Mouse (Mus musculus) heart, embryonic 15.5 days (tissue): Measurements from ENCODE around the gene Egln3. TPM values are rescaled to one million over a fixed set of nuclear protein-coding genes. Genes with fewer than 3 reads are reported as not detected.
A peak's percentile ranks its signal among the peaks of the same experiment; 100 is the strongest.

Experiments
- ATAC-seq: fragments of 200-750 bp; cut with Nextera tagmentation; replicated peaks from 2 replicates; pipeline ENCODE4 v1.8.0; 2017; ENCODE audit warnings: low read depth, moderate TSS enrichment; ENCODE audit not compliant: insufficient number of reproducible peaks, insufficient read depth, low FRiP score
- H3K27ac ChIP-seq: fragments of 300-500 bp; sonication (generic); 2 replicates; pipeline ENCODE4 v1.5.1; 2015; ENCODE audit warnings: mild to moderate bottlenecking, inconsistent platforms
- H3K27me3 ChIP-seq: fragments of 300-500 bp; sonication (generic); 2 replicates; pipeline ENCODE4 v1.6.1; 2015; ENCODE audit warnings: inconsistent platforms
- H3K36me3 ChIP-seq: fragments of 300-500 bp; sonication (generic); 2 replicates; pipeline ENCODE4 v1.6.1; 2015; ENCODE audit warnings: mild to moderate bottlenecking, inconsistent platforms
- H3K4me1 ChIP-seq: fragments of 300-500 bp; sonication (generic); replicated peaks from 2 replicates; pipeline ENCODE4 v1.6.1; 2015; ENCODE audit warnings: inconsistent platforms
- H3K4me2 ChIP-seq: fragments of 300-500 bp; sonication (generic); 2 replicates; pipeline ENCODE4 v1.6.1; 2015; ENCODE audit warnings: inconsistent platforms, mild to moderate bottlenecking, moderate library complexity
- H3K4me3 ChIP-seq: fragments of 300-500 bp; sonication (generic); 2 replicates; pipeline ENCODE4 v1.5.1; 2015; ENCODE audit warnings: mild to moderate bottlenecking, inconsistent platforms
- H3K9ac ChIP-seq: fragments of 300-500 bp; sonication (generic); 2 replicates; pipeline ENCODE4 v1.6.1; 2015; ENCODE audit warnings: mild to moderate bottlenecking, inconsistent platforms
- H3K9me3 ChIP-seq: fragments of 300-500 bp; sonication (generic); replicated peaks from 2 replicates; pipeline ENCODE4 v1.6.1; 2016; ENCODE audit warnings: inconsistent platforms
- WGBS: fragments of 180-500 bp; shearing (Covaris S2); methylation state at CpG from one replicate; pipeline ENCODE4 v1.1.7; 2015; ENCODE audit warnings: mixed read lengths; 5-methylcytosine and 5-hydroxymethylcytosine counted together
- polyA plus RNA-seq: library from polyadenylated mRNA; unstranded; fragments of >200 nt; fragmentation: Nextera tagmentation; extraction: Ambion mirVana; gene quantifications from 2 replicates; pipeline ENCODE4 v1.2.1, GENCODE M21; 2015

Gene Egln3
- polyA plus RNA-seq, 1 experiment from 2014 or later = 22.5 TPM

DNA sequence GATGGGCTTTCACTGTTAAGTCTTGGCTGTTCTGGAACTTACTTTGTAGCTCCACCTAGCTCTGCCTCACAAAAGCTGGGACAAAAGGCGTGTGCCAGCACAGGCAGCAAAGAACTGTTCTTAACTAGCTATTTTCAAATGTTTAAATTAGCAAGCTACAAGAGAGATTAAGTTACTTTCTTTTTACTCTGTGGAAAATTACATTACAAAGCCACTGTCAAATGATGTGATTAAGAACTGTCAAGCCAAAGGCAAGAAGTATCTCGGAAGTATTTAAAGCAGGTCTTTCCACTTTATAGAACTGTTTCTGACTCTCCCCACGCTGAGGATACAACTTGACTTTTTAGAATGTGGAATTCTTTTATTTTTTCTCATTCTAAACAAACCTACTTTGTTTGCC, 21.4 kb upstream of the Egln3 start:
- no peaks in the 10 kb centered on the region for H3K27me3 ChIP-seq
- no peaks in the 10 kb centered on the region for H3K36me3 ChIP-seq
- H3K27ac ChIP-seq = no peak overlapping the region
- 63% methylated on average over 3 of the region's 3 CpGs for WGBS
- H3K9me3 ChIP-seq = no peaks in the 10 kb centered on the region
- no peak for ATAC-seq
- no peak overlapping the region for H3K9ac ChIP-seq
- H3K4me3 ChIP-seq = no peak overlapping the region
- H3K4me1 ChIP-seq = no peaks in the 10 kb centered on the region
- H3K4me2 ChIP-seq = no peak overlapping the region

DNA sequence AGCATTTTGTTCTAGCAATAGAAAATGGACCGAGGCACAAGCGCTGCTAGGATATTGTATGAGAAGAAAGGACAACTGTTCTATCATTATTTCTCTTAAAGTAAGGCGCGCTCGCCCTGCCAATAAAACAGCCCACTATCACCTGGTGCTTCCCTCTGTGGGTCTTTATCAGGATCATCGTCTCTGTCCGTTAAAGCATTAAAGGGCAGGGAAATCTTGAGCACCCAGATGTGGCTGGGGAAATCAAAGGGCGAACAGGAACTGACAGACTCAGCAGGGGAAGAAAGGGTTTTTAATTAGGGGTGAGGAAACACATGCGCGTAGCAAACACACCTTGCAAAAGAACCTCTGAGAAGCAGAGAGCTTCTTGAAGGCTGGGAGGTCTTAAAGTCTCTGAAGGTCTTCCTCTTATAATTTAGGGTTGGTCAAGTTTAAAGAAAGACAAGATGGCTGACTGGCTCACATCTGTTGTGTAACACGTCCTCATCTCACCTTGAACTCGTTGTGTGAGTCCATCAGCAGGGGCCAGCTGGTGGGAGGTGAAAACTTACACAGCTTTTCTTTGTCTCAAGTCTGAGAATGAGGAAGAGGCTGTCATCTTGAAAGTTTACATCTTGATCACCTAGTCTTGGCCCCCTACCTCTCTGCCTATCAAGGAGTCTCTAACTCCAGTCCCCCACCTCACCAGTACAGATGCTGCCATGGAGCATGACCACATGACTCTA, 18.5 kb upstream of the Egln3 start:
- Histone ChIP-seq H3K27ac (no peak overlapping the region), H3K4me1 (no peaks in the 10 kb centered on the region), H3K27me3 (no peaks in the 10 kb centered on the region), H3K4me2 (no peak overlapping the region), H3K4me3 (no peak overlapping the region), H3K36me3 (no peaks in the 10 kb centered on the region), H3K9me3 (no peaks in the 10 kb centered on the region), H3K9ac (no peak overlapping the region)
- WGBS = 56% methylated on average over 12 of the region's 12 CpGs
- no peak for ATAC-seq

DNA sequence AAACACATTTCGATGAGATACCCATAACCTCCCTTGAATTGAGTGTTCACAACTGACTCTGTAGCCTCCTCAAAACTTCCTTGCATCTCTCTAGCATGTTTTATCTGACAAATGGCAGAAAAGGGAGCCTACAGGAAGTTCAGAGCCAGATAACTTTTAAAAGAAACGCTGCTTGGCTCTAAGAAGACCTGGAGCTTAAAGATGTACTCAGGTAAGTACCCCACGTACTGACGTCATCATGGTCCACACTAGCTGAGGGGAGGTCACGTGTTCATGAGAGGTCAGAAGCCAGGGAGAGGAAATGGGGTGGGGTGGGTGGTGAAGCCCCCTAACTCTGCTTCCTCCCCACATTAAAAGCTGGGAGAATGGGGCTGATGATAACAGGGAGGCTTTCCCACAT, 13.0 kb upstream of the Egln3 start:
- no peak overlapping the region for H3K4me3 ChIP-seq
- H3K9ac ChIP-seq = no peak overlapping the region
- no peak overlapping the region for H3K4me2 ChIP-seq
- no peak for ATAC-seq
- no peaks in the 10 kb centered on the region for H3K27me3 ChIP-seq
- H3K36me3 ChIP-seq = no peaks in the 10 kb centered on the region
- no peak overlapping the region for H3K27ac ChIP-seq
- no peaks in the 10 kb centered on the region for H3K4me1 ChIP-seq
- WGBS = 63% methylated on average over 5 of the region's 5 CpGs
- H3K9me3 ChIP-seq = no peaks in the 10 kb centered on the region

DNA sequence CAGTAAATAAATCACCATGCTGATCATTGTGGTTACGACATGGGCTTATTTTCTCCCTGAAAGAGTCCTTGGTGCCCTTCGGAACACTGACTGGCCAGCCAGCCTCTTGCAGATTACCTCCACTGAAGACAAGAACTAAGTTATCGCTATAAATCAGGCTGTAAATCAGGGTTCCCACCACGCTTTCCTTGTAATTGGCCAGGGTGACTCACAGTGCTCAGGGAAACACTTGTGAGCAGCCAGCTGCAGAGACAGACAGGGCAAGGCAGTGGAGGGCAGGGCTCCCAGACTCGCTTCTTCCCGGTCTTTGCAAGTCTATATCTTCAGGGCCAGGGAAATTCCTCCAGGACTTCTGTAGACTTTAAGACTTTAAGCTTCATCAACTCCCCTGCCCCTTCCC, 10.8 kb upstream of the Egln3 start:
- 61% methylated on average over 6 of the region's 6 CpGs for whole genome bisulfite sequencing

DNA sequence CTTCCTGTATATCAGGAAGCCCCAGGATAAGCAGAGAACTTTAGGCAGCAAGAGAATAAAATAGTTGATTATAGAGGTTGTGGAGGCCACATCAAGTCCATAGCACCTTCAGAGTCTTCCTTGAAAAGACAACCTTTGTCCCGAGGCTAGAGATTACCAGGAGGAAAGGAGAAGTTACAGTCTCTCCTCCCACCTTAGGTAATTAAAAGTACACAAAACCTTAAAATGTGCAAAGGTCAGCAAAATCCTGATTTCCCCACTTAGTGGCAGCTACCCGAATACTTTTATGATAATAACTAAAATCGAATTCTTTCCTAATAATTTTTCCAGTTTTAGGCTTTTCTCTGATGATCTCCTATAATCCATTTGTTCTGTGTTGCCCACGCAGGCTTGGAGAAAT, 10.2 kb upstream of the Egln3 start:
- no peaks in the 10 kb centered on the region for H3K4me1 ChIP-seq
- H3K27ac ChIP-seq = no peak overlapping the region
- no peak overlapping the region for H3K4me3 ChIP-seq
- H3K9ac ChIP-seq = no peak overlapping the region
- WGBS = 64% methylated on average over 4 of the region's 4 CpGs
- no peaks in the 10 kb centered on the region for H3K27me3 ChIP-seq
- H3K4me2 ChIP-seq = no peak overlapping the region
- no peaks in the 10 kb centered on the region for H3K36me3 ChIP-seq
- no peak for ATAC-seq
- no peaks in the 10 kb centered on the region for H3K9me3 ChIP-seq

More for the DNA sequence above, 10.8 kb upstream of the Egln3 start:
- no peak overlapping the region for H3K9ac ChIP-seq
- no peaks in the 10 kb centered on the region for H3K4me1 ChIP-seq
- no peaks in the 10 kb centered on the region for H3K27me3 ChIP-seq
- H3K27ac ChIP-seq = no peak overlapping the region
- ATAC-seq = no peak
- H3K4me2 ChIP-seq = no peak overlapping the region
- no peaks in the 10 kb centered on the region for H3K36me3 ChIP-seq
- no peak overlapping the region for H3K4me3 ChIP-seq
- no peaks in the 10 kb centered on the region for H3K9me3 ChIP-seq

DNA sequence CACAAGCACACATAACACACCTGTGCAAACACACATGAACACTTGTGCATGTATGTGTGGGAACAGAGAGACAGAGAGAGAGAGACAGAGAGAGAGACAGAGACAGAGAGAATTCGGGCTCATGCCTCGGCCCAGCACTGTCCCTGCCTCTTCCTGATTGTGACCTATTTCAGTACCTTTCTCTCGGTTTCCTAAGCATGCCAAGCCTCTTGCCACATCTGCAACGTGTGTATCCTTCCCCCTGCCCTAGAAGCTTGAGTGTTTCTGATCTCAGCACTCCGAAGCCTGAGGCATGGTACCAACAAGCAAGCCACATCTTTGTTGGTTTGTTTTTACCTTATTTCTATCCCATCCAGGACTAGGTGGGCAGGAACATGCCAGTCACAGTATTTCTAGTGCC, 9.6 kb upstream of the Egln3 start:
- no peaks in the 10 kb centered on the region for H3K36me3 ChIP-seq
- no peak overlapping the region for H3K27ac ChIP-seq
- WGBS = 49% methylated on average over 5 of the region's 5 CpGs
- no peak for ATAC-seq
- no peaks in the 10 kb centered on the region for H3K9me3 ChIP-seq
- H3K4me2 ChIP-seq = no peak overlapping the region
- H3K27me3 ChIP-seq = no peaks in the 10 kb centered on the region
- no peak overlapping the region for H3K4me3 ChIP-seq
- H3K4me1 ChIP-seq = no peaks in the 10 kb centered on the region
- H3K9ac ChIP-seq = no peak overlapping the region

DNA sequence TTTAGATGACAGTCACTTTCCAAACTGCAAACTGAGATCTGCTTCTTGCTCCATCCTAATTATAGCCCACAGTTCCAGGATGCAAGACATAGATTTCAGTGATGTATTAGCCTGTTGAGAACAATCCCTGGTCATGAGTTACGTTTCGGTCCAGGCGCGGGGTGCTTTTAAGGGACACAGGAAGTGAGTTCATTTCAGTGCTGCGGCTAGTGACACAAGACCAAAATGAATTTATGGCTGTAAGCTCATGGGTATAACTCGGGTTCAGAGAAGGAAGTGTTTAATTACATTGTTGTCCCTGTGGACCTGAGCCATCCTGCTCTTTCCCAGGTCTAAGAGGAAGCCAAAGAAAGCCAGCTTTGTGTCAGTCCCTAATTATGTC, 5.5 kb upstream of the Egln3 start:
- no peak for ATAC-seq
- 51% methylated on average over 6 of the region's 6 CpGs for WGBS
- H3K27ac ChIP-seq = no peak overlapping the region

DNA sequence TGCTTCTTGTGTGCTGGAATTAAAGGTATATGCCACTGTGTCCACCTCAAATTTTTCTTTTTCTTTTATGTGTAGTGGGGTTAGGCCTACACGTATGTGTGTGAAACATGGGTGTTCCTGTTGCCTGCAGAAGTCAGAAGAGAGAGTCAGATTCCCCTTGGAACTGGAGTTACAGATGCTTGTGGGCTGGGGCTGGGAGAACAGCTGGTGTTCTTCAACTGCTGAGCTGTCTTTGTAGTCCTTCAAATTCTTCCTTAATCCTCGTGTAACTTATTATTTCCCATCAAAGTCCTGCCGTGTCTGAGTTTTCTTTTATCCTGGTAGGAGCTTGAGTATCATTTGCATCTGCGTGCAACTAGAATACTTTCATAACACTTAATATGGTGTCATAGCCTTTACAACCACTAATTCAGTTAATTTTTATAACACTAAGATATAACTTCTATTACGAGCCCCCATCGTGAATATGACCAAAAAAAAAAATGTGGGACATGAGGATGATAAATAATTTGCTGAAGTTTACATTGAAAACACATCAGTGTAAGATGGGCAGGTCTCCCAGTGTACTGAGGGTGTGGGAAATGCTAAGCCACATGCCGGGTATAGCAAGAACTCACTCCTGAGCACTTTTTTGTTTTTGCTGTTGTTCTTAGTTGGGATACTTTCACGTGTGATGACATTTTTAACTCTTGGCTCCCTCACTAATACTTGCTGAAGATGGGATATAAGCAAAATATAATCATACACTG, 4.9 kb upstream of the Egln3 start:
- Histone ChIP-seq H3K4me1 (0 out of 2 replicates have a peak, but pooled peaks cover 9% of the 10 kb centered on the region), H3K4me3 (no peak overlapping the region), H3K27ac (no peak overlapping the region), H3K9me3 (0 out of 2 replicates have a peak, but pooled peaks cover 3% of the 10 kb centered on the region), H3K9ac (no peak overlapping the region), H3K36me3 (no peaks in the 10 kb centered on the region), H3K4me2 (no peak overlapping the region), H3K27me3 (no peaks in the 10 kb centered on the region)
- WGBS = 56% methylated on average over 8 of the region's 8 CpGs
- no peak for ATAC-seq

More for the DNA sequence above, 5.5 kb upstream of the Egln3 start:
- Histone ChIP-seq H3K9me3 (0 out of 2 replicates have a peak, but pooled peaks cover 3% of the 10 kb centered on the region), H3K27me3 (no peaks in the 10 kb centered on the region), H3K4me3 (no peak overlapping the region), H3K4me1 (0 out of 2 replicates have a peak, but pooled peaks cover 6% of the 10 kb centered on the region), H3K9ac (no peak overlapping the region), H3K4me2 (no peak overlapping the region), H3K36me3 (no peaks in the 10 kb centered on the region)

DNA sequence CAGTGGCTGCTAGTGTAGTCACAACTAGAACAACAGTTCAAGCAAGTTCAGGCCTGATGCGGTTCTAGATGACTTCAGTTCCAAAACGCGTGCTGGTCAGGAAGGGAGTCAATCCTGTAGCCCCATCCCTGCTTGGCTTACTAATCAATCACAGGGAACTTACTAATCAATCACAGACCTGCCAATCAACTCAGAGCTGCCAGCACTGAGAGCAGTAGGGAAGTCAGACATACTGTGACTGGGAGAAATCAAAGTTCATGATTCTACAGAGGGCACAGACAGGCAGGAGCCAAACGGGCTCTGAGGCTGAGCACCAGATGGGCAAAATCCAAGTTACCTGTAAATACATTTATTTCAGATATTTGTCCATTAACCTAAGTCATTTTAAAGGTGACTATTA, 2.1 kb upstream of the Egln3 start:
- WGBS = 92% methylated on average over 4 of the region's 4 CpGs
- no peak for ATAC-seq

DNA sequence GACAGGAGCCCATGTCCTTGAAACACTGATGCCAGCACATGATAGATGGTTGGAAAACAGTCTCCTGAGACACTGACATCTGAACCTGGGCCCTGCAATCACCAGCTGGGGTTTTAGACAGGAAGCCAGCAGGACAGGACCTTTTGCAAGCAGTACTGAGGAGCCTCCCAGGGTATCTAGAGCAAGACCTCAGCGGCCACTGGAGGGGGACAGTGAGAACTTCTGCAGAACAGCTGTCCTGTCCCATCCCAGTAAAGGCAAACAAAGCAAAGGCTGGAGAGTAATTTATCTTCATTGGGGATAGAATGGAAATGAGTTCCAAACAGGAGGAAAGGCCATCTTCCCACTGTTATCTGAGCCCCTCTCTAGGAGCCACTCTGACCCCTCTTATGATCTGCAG, 1.5 kb upstream of the Egln3 start:
- no peak overlapping the region for H3K9ac ChIP-seq
- no peaks in the 10 kb centered on the region for H3K27me3 ChIP-seq
- H3K9me3 ChIP-seq = 0 out of 2 replicates have a peak, but pooled peaks cover 3% of the 10 kb centered on the region
- H3K36me3 ChIP-seq = no peaks in the 10 kb centered on the region
- WGBS = 0% methylated on average over 1 of the region's 1 CpGs
- no peak overlapping the region for H3K27ac ChIP-seq
- no peak for ATAC-seq
- no peak overlapping the region for H3K4me3 ChIP-seq
- no peak overlapping the region for H3K4me2 ChIP-seq
- H3K4me1 ChIP-seq = peaks cover 13% of the 10 kb centered on the region; the same call in 1 of the 2 replicates

More for the DNA sequence above, 2.1 kb upstream of the Egln3 start:
- H3K9me3 ChIP-seq = 0 out of 2 replicates have a peak, but pooled peaks cover 3% of the 10 kb centered on the region
- H3K27ac ChIP-seq = no peak overlapping the region
- H3K27me3 ChIP-seq = no peaks in the 10 kb centered on the region
- H3K4me2 ChIP-seq = no peak overlapping the region
- H3K4me3 ChIP-seq = no peak overlapping the region
- H3K4me1 ChIP-seq = 0 out of 2 replicates have a peak, but pooled peaks cover 12% of the 10 kb centered on the region
- H3K9ac ChIP-seq = no peak overlapping the region
- H3K36me3 ChIP-seq = no peaks in the 10 kb centered on the region

DNA sequence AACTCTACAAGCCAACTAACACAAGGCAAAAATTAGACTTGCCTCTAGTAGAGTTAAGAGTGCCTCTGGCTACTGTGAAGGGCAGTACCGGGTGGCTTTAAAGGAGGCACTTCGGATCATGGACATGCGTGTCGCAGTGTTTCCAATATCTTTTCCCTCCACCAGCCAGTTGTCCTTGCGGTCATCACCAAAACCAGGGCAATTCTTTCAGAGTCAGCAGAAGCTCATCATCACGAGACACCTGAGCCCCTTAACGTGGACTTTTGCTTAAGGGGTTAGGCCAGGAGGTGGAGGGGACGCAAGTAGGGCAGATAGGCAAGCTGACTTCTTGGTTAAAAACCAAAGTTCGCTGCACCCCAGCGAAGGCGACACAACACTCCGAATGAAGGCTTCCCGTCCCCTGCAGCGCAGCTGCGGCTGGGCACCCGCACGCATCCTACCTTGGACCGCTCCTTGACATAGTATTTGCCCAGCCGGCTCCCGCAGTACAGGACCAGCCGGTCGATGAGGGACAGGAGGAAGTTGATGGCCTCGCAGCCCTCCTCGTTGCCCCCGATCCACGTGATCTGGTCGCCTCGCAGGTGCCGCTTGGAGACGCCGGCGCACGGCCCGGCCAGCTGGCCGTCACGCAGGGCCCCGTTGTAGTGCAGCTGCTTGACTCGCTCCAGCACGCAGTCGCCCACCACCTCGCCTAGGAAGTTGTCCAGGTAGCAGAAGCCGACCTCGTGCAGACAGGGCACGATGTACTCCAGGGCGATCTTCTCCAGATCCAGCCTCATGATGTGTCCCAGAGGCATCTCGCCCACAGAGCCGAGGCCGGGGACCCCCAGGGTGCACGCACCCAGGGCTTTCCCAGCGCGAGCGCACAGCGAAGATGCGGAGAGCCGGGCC, 650 bp downstream of the Egln3 start:
- 2% methylated on average over 55 of the region's 55 CpGs for WGBS
- ATAC-seq = peak; percentile 47
- no peaks in the 10 kb centered on the region for H3K36me3 ChIP-seq
- peak overlapping the region; percentile 85 for H3K9ac ChIP-seq
- H3K4me1 ChIP-seq = peaks cover 31% of the 10 kb centered on the region
- no peaks in the 10 kb centered on the region for H3K27me3 ChIP-seq
- H3K4me2 ChIP-seq = peak overlapping the region; percentile 91
- H3K27ac ChIP-seq = peak overlapping the region; percentile 77
- 0 out of 2 replicates have a peak, but pooled peaks cover 3% of the 10 kb centered on the region for H3K9me3 ChIP-seq
- H3K4me3 ChIP-seq = peak overlapping the region; percentile 76
